Mouse (Mus musculus) intestine, postnatal 0 days (tissue): ENCODE measurements around the gene Gm10037. TPM values are rescaled to one million over a fixed set of nuclear protein-coding genes. Genes with fewer than 3 reads are reported as not detected.

Source experiments
- ATAC-seq: fragments of 200-750 bp; cut with Nextera tagmentation; 2 replicates; pipeline ENCODE4 v1.8.0; 2017; ENCODE audit warnings: mild to moderate bottlenecking, moderate TSS enrichment, moderate library complexity
- H3K27ac ChIP-seq: fragments of 300-500 bp; sonication (generic); 2 replicates; pipeline ENCODE4 v1.5.1; 2014; ENCODE audit warnings: mild to moderate bottlenecking, low read depth, low read length, moderate library complexity
- H3K27me3 ChIP-seq: fragments of 300-500 bp; sonication (generic); replicated peaks from 2 replicates; pipeline ENCODE4 v1.6.1; 2014; ENCODE audit warnings: low read length, mixed read lengths; ENCODE audit not compliant: control insufficient read depth, insufficient read depth
- H3K36me3 ChIP-seq: fragments of 300-500 bp; sonication (generic); 2 replicates; pipeline ENCODE4 v1.6.1; 2014; ENCODE audit warnings: mild to moderate bottlenecking, moderate library complexity; ENCODE audit not compliant: control insufficient read depth, insufficient read depth
- H3K4me1 ChIP-seq: fragments of 300-500 bp; sonication (generic); replicated peaks from 2 replicates; pipeline ENCODE4 v1.6.1; 2014; ENCODE audit warnings: antibody characterized with exemption, low read length, mixed read lengths; ENCODE audit not compliant: control insufficient read depth, insufficient read depth
- H3K4me2 ChIP-seq: fragments of 300-500 bp; sonication (generic); replicated peaks from 2 replicates; pipeline ENCODE4 v1.6.1; 2014; ENCODE audit warnings: low read depth, mild to moderate bottlenecking, moderate library complexity
- H3K4me3 ChIP-seq: fragments of 300-500 bp; sonication (generic); 2 replicates; pipeline ENCODE4 v1.5.1; 2014; ENCODE audit warnings: low read depth, low read length
- H3K9ac ChIP-seq: fragments of 300-500 bp; sonication (generic); 2 replicates; pipeline ENCODE4 v1.6.1; 2014; ENCODE audit warnings: mild to moderate bottlenecking, low read depth, low read length
- H3K9me3 ChIP-seq: fragments of 300-500 bp; sonication (generic); 2 replicates; pipeline ENCODE4 v1.6.1; 2016; ENCODE audit warnings: mixed run types; ENCODE audit not compliant: control insufficient read depth
- CTCF ChIP-seq: sonication (generic); IDR thresholded peaks from 2 replicates; pipeline ENCODE4 v1.5.1; 2016; ENCODE audit warnings: low read depth, mild to moderate bottlenecking, control low read depth, antibody characterized with exemption, moderate library complexity
- WGBS: fragments of 180-500 bp; shearing (Covaris S2); extraction: QIAGEN DNeasy Blood & Tissue Kit; methylation state at CpG from one replicate; pipeline ENCODE4 v1.1.7; 2014; 5-methylcytosine and 5-hydroxymethylcytosine counted together
- polyA plus RNA-seq: library from polyadenylated mRNA; unstranded; fragments of >200 nt; fragmentation: Nextera tagmentation; extraction: Ambion mirVana; gene quantifications from 2 replicates; pipeline ENCODE4 v1.2.1, GENCODE M21; 2015

Gm10037 gene
- polyA plus RNA-seq, 1 experiment from 2014 or later = 0.47 TPM

DNA sequence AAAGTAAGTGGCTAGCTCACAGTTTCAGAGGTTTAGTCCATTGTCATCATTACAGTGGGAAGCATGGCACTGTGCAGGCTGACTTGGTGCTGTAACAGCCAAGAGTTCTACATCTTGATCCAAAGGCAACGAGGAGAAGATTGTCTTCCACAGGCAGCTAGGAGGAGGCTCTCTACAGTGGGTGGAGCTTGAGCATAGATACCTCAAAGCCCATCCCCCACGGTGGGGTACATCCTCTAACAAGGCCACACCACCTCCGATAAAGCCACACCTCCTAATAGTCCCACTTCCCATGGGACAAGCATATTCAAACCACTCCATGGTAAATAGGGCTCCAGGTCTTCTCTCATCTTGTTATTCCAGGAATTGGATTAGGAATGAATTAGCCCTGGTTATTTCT, 19.5 kb downstream of the Gm10037 start:
- Histone ChIP-seq H3K27me3 (no peaks in the 10 kb centered on the region), H3K4me2 (no peak overlapping the region), H3K36me3 (no peaks in the 10 kb centered on the region), H3K9ac (no peak overlapping the region), H3K27ac (no peak overlapping the region), H3K4me1 (no peaks in the 10 kb centered on the region), H3K9me3 (no peaks in the 10 kb centered on the region), H3K4me3 (no peak overlapping the region)
- 81% methylated on average over 3 of the region's 3 CpGs for WGBS
- TF ChIP-seq CTCF = no peak
- ATAC-seq = no peak

DNA sequence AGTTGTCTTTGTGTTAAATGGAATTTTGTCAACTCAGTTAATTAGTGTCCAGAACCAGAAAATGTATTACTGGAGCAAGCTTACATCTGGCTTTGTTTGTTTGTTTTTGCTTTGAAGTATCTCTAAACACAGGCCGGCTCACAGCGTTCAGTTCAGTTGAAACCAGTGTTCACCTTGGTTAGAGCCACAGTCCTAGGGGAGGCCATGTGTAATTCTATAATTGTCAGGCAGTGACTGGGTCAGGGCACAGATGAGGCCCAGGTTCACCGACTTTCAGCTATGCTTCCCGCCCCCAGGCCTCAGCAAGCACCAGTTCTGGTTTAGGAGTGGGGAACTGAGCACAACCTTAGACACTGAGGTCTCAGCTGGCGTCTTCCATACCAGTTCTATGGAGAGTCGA, 22.2 kb downstream of the Gm10037 start:
- Histone ChIP-seq H3K27ac (no peak overlapping the region), H3K4me3 (no peak overlapping the region), H3K9ac (no peak overlapping the region), H3K36me3 (no peaks in the 10 kb centered on the region), H3K9me3 (no peaks in the 10 kb centered on the region), H3K4me1 (no peaks in the 10 kb centered on the region), H3K4me2 (no peak overlapping the region), H3K27me3 (no peaks in the 10 kb centered on the region)
- 71% methylated on average over 6 of the region's 6 CpGs for WGBS
- no peak for ATAC-seq
- TF ChIP-seq CTCF = no peak

DNA sequence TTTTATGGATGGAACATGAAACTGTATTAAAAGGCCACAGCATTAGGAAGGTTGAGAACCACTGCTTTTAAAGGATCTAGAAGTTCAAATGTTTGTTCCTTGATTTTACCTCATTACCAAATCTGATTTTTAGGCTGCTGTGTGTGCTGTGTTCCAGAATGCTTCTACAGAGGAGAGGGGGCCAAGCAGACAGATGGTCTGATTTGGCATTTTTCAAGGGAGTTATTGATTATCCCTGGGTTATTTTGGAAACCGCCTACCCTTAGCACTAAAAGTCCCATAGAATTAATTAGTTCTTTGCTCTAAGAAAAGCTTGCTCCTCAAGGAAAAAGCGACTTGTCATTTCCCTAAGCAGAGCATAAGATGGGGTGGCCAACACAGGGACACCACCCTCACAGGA, 23.1 kb downstream of the Gm10037 start:
- no peak for TF ChIP-seq CTCF
- Histone ChIP-seq H3K9ac (no peak overlapping the region), H3K36me3 (no peaks in the 10 kb centered on the region), H3K9me3 (no peaks in the 10 kb centered on the region), H3K4me3 (no peak overlapping the region), H3K4me1 (no peaks in the 10 kb centered on the region), H3K27ac (no peak overlapping the region), H3K27me3 (no peaks in the 10 kb centered on the region), H3K4me2 (no peak overlapping the region)
- WGBS = 89% methylated on average over 2 of the region's 2 CpGs
- ATAC-seq = no peak

DNA sequence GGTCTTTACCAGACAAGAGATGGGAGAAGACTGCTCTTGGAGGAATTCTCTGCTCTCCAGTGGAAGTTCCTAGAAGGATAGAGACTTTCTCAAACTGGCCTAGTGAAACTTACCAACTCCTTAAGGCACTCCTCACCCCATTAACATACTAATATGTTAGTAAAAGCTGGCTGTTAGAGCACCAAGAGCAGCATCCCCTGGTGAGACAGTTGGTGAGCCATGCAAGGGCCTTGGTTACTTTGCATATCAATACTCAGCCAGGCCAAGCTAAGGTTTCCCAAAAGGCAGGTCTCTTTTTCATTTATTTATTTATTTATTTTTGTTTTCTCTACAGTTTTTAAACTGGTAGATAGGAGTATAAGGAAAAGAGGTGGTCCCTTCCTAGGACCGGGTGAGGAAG, 26.4 kb downstream of the Gm10037 start:
- H3K4me1 ChIP-seq = no peaks in the 10 kb centered on the region
- H3K27ac ChIP-seq = no peak overlapping the region
- H3K4me3 ChIP-seq = no peak overlapping the region
- ATAC-seq = no peak
- TF ChIP-seq CTCF = no peak
- no peak overlapping the region for H3K9ac ChIP-seq
- WGBS = 11% methylated on average over 1 of the region's 1 CpGs
- no peak overlapping the region for H3K4me2 ChIP-seq
- H3K27me3 ChIP-seq = no peaks in the 10 kb centered on the region
- no peaks in the 10 kb centered on the region for H3K9me3 ChIP-seq
- no peaks in the 10 kb centered on the region for H3K36me3 ChIP-seq

DNA sequence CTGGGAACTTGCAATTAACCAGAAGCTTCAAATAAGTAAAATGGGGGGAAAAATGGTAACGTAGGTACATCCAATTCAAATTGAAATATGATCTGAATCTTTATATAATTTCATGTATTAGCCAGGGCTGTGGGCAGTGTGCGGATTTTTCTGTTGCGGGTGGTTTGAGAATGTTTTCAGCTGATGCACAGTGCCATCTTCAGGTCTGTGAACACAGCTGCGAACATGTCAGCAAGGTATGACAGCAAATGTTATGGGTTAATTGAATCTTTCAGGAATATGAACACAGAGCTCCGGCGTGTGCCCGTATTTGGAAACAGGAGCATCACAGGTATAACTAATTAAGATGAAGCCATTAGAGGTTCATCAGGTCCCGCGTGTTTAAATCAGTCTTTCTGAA, 31.6 kb downstream of the Gm10037 start:
- no peak overlapping the region for H3K27ac ChIP-seq
- H3K4me3 ChIP-seq = no peak overlapping the region
- no peak overlapping the region for H3K9ac ChIP-seq
- H3K9me3 ChIP-seq = no peaks in the 10 kb centered on the region
- H3K4me1 ChIP-seq = no peaks in the 10 kb centered on the region
- H3K27me3 ChIP-seq = no peaks in the 10 kb centered on the region
- TF ChIP-seq CTCF = peak; percentile 15; the same call in 1 of the 2 replicates
- ATAC-seq = no peak
- H3K4me2 ChIP-seq = no peak overlapping the region
- H3K36me3 ChIP-seq = no peaks in the 10 kb centered on the region
- WGBS = 79% methylated on average over 9 of the region's 9 CpGs

DNA sequence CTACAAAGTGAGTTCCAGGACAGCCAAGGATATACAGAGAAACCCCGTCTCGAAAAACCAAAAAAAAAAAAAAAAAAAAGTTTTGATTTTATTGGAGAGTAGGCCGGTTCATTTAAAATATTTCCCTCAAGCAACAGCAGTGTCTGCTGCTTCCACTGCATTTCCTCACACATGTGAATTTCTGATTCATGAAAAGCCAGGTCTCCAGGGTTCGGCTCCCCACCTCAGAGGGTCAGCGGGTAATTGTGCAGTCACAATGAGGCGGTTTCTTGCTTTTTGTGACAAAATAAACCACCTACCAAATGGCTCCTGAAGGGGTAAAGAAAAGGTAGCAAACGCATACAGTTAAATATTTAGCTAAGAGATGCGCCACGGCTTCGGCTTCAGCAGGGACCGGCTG, 32.1 kb downstream of the Gm10037 start, which contains the start of gene BC048507:
TSS of gene BC048507 (plus strand) at position 301 of the 400 bp plus-strand sequence.
- no peaks in the 10 kb centered on the region for H3K36me3 ChIP-seq
- H3K27ac ChIP-seq = no peak within 1 kb of the TSS
- H3K4me1 ChIP-seq = no peaks in the 10 kb centered on the region
- no peaks in the 10 kb centered on the region for H3K27me3 ChIP-seq
- ATAC-seq = no peak
- TF ChIP-seq CTCF = no peak
- H3K4me3 ChIP-seq = no peak within 1 kb of the TSS
- H3K9ac ChIP-seq = no peak within 1 kb of the TSS
- no peak within 1 kb of the TSS for H3K4me2 ChIP-seq
- 79% methylated on average over 11 of the region's 11 CpGs for WGBS
- no peaks in the 10 kb centered on the region for H3K9me3 ChIP-seq

DNA sequence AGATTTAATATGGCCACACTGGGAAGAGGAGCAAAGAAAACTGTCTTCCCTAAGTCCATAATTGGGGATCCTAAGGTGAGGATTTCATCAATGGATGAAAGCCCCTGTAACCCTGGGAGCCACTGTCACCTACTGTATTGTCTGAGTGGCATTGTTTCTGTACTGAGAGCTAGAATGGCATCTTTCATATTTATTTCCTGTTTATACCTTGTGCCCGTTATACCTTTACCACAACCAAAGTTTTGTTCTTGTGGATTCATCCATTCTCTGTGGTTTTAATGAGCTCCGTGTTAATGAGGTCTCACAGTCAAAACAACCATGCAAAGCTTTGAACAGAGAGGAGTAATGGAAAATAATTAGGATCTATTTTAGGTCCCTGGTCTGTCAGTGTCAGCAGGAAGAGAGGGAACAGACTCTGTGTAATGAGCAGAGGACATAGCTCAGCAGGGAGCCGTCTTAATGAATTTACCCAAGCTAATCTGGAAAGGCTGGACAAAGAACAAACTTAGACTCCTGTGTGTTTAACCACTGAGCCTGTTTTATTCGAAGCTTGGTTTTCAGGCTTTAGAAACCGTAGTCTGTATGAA, 34.0 kb downstream of the Gm10037 start:
- Histone ChIP-seq H3K9me3 (no peaks in the 10 kb centered on the region), H3K4me1 (no peaks in the 10 kb centered on the region), H3K4me2 (no peak overlapping the region), H3K27me3 (no peaks in the 10 kb centered on the region), H3K9ac (no peak overlapping the region), H3K36me3 (no peaks in the 10 kb centered on the region), H3K4me3 (no peak overlapping the region), H3K27ac (no peak overlapping the region)
- WGBS = 60% methylated on average over 5 of the region's 5 CpGs
- ATAC-seq = no peak
- TF ChIP-seq CTCF = no peak
